Mouse (Mus musculus) cortical plate, adult 2 months (tissue): ENCODE measurements around the gene Mcur1. TPM values are rescaled to one million over a fixed set of nuclear protein-coding genes. Genes with fewer than 3 reads are reported as not detected.

ENCODE experiments used
- H3K27ac ChIP-seq: fragments of 200-500 bp; 2 replicates; pipeline ENCODE4 v1.5.1; 2012; ENCODE audit warnings: low read length, control low read depth, inconsistent platforms; ENCODE audit not compliant: insufficient read depth
- H3K4me1 ChIP-seq: fragments of 200-500 bp; 2 replicates; pipeline ENCODE4 v1.6.1; 2011; ENCODE audit warnings: low read length; ENCODE audit not compliant: control insufficient read depth, insufficient read depth
- H3K4me3 ChIP-seq: fragments of 200-500 bp; 2 replicates; pipeline ENCODE4 v1.5.1; 2011; ENCODE audit warnings: mild to moderate bottlenecking, low read length, control low read depth; ENCODE audit not compliant: insufficient read depth
- CTCF ChIP-seq: fragments of 200-500 bp; IDR thresholded peaks from 2 replicates; pipeline ENCODE4 v1.5.1; 2011; ENCODE audit warnings: mild to moderate bottlenecking, control low read depth, low read length; ENCODE audit not compliant: insufficient read depth; ENCODE audit errors: extremely low read depth
- POLR2A ChIP-seq: fragments of 200-500 bp; IDR thresholded peaks from 2 replicates; pipeline ENCODE4 v1.6.1; 2011; ENCODE audit warnings: mild to moderate bottlenecking, low read length, control low read depth; ENCODE audit not compliant: insufficient read depth; ENCODE audit errors: extremely low read depth
- polyA plus RNA-seq: library from polyadenylated mRNA; depleted of rRNA; stranded (reverse); fragments of >200 nt; gene quantifications from 2 replicates; pipeline ENCODE4 v1.2.3, GENCODE M21; 2012

Mcur1 gene
- polyA plus RNA-seq, 1 experiment: 26.1 TPM

- peaks cover 8% of the 10 kb centered on the region for H3K4me1 ChIP-seq
- TF ChIP-seq CTCF (no peak), POLR2A (no peak)
- no peak overlapping the region for H3K4me3 ChIP-seq
- H3K27ac ChIP-seq: peak overlapping the region; percentile 47
Measured at GRCm38 (mm10) chr13:43530832-43531693, 28.9 kb downstream of the Mcur1 start.

- TF ChIP-seq CTCF: no peak
- no peak for TF ChIP-seq POLR2A
- H3K27ac ChIP-seq: peak overlapping the region; percentile 47
- H3K4me3 ChIP-seq: no peak overlapping the region
- H3K4me1 ChIP-seq: peaks cover 8% of the 10 kb centered on the region
Measured at GRCm38 (mm10) chr13:43530129-43530831, 29.7 kb downstream of the Mcur1 start.

- Histone ChIP-seq H3K4me1 (peaks cover 19% of the 10 kb centered on the region), H3K27ac (peak overlapping the region; percentile 41), H3K4me3 (no peak overlapping the region)
- TF ChIP-seq CTCF (no peak), POLR2A (no peak)
Measured at GRCm38 (mm10) chr13:43526289-43526688, 33.7 kb downstream of the Mcur1 start.

- Histone ChIP-seq H3K4me1 (peaks cover 16% of the 10 kb centered on the region), H3K27ac (peak overlapping the region; percentile 92), H3K4me3 (no peak overlapping the region)
- TF ChIP-seq POLR2A: no peak
- no peak for TF ChIP-seq CTCF
Measured at GRCm38 (mm10) chr13:43525363-43526134, 34.4 kb downstream of the Mcur1 start.

GRCm38 (mm10) chr13:43524491-43525362 lies 35.3 kb downstream of the Mcur1 start:
- Histone ChIP-seq H3K4me3 (no peak overlapping the region), H3K4me1 (peaks cover 14% of the 10 kb centered on the region), H3K27ac (peak overlapping the region; percentile 92)
- TF ChIP-seq CTCF (no peak), POLR2A (no peak)

- Histone ChIP-seq H3K4me1 (peaks cover 14% of the 10 kb centered on the region), H3K27ac (peak overlapping the region; percentile 92), H3K4me3 (no peak overlapping the region)
- TF ChIP-seq CTCF (no peak), POLR2A (no peak)
Measured at GRCm38 (mm10) chr13:43523906-43524480, 36.0 kb downstream of the Mcur1 start.

GRCm38 (mm10) chr13:43521940-43522339 lies 38.1 kb downstream of the Mcur1 start:
- TF ChIP-seq POLR2A: no peak
- no peak for TF ChIP-seq CTCF
- H3K27ac ChIP-seq: no peak overlapping the region
- H3K4me3 ChIP-seq: no peak overlapping the region
- peaks cover 17% of the 10 kb centered on the region for H3K4me1 ChIP-seq

DNA sequence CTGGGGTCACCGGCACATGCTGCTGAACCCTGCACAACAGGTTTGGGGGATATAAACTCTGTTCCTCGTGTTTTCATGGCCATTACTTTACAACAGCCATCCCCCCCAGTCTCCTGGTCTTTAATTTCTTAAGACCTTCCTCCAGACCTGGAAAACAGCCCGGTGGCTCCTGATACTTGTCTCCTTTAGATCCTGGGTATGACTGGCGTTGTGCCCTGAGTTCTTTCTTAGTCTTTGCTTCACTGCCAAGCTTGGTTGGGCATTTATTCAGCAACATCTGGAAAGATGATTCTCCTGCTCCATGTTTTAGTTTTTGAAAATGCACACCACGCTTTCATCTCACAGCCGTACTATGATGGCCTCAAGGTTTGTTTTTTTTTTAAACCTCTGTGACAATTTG lies 40.7 kb downstream of the Mcur1 start:
- H3K4me1 ChIP-seq: peaks cover 12% of the 10 kb centered on the region
- H3K27ac ChIP-seq: no peak overlapping the region
- no peak overlapping the region for H3K4me3 ChIP-seq
- no peak for TF ChIP-seq CTCF
- TF ChIP-seq POLR2A: no peak
